Mouse (Mus musculus) lung, postnatal 0 days (tissue): Measurements from ENCODE around the gene C130050O18Rik.

Experiments
- CTCF ChIP-seq: IDR thresholded peaks from 2 replicates; pipeline ENCODE4 v1.5.1; 2016; ENCODE audit warnings: antibody characterized with exemption, mild to moderate bottlenecking
- EP300 ChIP-seq: IDR thresholded peaks from 2 replicates; pipeline ENCODE4 v1.6.1; 2016; ENCODE audit warnings: antibody characterized with exemption, mild to moderate bottlenecking, control low read depth

- no peak for TF ChIP-seq CTCF
- TF ChIP-seq EP300 = no peak
These were observed 20.1 kb downstream of the C130050O18Rik start for GRCm38 (mm10) chr5:139425198-139425597.
